Mouse (Mus musculus): ENCODE measurements around the gene Gm7861. TPM values are rescaled to one million over a fixed set of nuclear protein-coding genes. Genes with fewer than 3 reads are reported as not detected.
"Not testable (repeated sequence)": the region's sequence is repeated elsewhere in the genome, so short reads cannot be mapped to it uniquely, and the experiment has no call there.

The Gm7861 gene
- not detected for total RNA-seq (2021)
- long read RNA-seq, experiment 1 = 0 reads
- long read RNA-seq, experiment 2 = 0 reads

DNA sequence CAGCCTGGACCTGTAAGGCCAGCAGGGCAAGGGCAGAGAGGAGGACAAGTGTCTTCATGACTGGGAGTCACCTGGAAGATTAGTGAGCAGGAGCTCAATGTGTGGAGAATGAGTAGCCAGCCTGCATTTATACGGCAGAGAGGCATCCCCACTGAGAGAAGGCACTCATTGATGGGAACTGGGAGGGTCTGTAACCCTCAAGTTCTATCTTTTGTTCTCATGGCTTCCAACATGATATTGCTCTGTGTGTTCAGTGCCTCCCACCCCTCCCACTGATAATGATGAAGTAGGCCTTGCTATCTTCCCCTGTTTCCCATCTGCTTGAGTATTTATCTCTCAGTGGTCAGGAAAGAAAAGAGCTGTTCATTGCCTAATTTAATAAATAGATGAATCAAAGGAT lies at the start of gene Gm7861:
Gene Gm7861, minus strand, starts transcription at position 101 of the 400 bp plus-strand sequence.
- intact Hi-C loops (cut with DNase I); DNase-seq: not testable (repeated sequence)

DNA sequence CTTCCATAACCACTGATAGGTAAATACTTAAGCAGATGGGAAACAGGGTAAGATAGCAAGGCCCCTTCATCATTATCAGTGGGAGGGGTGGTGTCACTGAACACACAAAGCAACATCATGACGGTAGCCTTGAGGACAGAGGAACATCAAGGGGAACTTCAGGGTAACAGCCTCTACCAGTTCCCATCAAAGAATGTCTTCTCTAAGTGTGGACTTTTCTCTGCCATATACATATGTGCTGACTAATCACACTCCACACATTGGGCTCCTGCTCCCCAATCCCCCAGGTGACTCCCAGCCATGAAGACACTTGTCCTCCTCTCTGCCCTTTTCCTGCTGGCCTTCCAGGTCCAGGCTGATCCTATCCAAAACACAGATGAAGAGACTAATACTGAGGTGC lies 23.6 kb upstream of the Gm7861 start, which contains the start of gene Defa26:
Gene Defa26, plus strand, starts transcription at position 301 of the 400 bp plus-strand sequence.
- intact Hi-C loops (cut with DNase I); DNase-seq: not testable (repeated sequence)

DNA sequence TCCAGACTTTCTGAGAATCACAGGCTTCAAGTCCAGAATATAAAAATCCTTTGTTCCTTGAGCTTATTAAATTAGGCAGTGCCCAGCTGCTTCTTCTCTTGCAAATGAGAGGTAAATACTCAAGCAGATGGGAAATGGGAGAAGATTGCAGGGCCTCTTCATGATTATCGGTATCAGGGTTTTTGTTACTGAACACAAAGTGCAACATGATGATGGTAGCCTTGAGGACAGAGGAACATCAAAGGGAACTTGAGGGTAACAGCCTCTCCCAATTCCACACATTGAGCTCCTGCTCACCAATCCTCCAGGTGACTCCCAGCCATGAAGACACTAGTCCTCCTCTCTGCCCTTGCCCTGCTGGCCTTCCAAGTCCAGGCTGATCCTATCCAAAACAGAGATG lies 11.6 kb downstream of the Gm7861 start, which contains the start of gene Defa28:
Gene Defa28, plus strand, starts transcription at position 301 of the 400 bp plus-strand sequence.
- DNase-seq; intact Hi-C loops (cut with DNase I): not testable (repeated sequence)

DNA sequence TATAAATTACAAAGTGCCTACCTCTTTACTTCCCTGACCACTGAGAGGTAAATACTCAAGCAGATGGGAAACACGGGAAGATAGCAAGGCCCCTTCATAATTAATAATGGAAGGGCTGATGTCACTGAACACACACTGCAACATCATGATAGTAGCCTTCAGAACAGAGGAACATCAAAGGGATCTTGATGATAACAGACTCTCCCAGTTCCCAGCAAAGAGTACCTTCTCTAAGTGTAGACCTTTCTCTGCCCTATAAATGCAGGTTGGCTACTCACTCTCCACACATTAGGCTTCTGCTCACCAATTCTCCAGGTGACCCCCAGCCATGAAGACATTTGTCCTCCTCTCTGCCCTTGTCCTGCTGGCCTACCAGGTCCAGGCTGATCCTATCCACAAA lies 29.2 kb downstream of the Gm7861 start, which contains the start of gene Defa37:
Gene Defa37, plus strand, starts transcription at position 301 of the 400 bp plus-strand sequence.
- intact Hi-C loops (cut with DNase I); DNase-seq: not testable (repeated sequence)

Other genes with a start within 250 kb of the Gm7861 start
- gene Defa2, start 216.0 kb downstream of the Gm7861 start, total RNA-seq (2021) = not detected
- not detected for gene Defa33, start 202.7 kb downstream of the Gm7861 start, total RNA-seq (2021)
- gene Defa36, start 167.1 kb downstream of the Gm7861 start, total RNA-seq (2021) = not detected
- not detected for gene Gm7849, start 137.9 kb downstream of the Gm7861 start, total RNA-seq (2021)
- gene Defa20, start 85.2 kb downstream of the Gm7861 start, total RNA-seq (2021) = not detected
- not detected for gene Defa32, start 65.5 kb downstream of the Gm7861 start, total RNA-seq (2021)
- not detected for gene Defa37, start 29.1 kb downstream of the Gm7861 start, total RNA-seq (2021)
- gene Defa28, start 11.5 kb downstream of the Gm7861 start, total RNA-seq (2021) = not detected
- not detected for gene Defa26, start 23.7 kb upstream of the Gm7861 start, total RNA-seq (2021)
- not detected for gene Defa17, start 61.3 kb upstream of the Gm7861 start, total RNA-seq (2021)
- gene Defa34, start 71.3 kb upstream of the Gm7861 start, total RNA-seq (2021) = not detected
- not detected for gene AY761184, start 109.1 kb upstream of the Gm7861 start, total RNA-seq (2021)
- gene Defa24, start 140.0 kb upstream of the Gm7861 start, total RNA-seq (2021) = not detected
- gene Defb50, start 229.0 kb upstream of the Gm7861 start, total RNA-seq (2021) = not detected
- gene Defb2, start 245.4 kb upstream of the Gm7861 start, total RNA-seq (2021) = not detected